Mouse (Mus musculus) Muller cell, postnatal 12 days (primary cell): ENCODE data around the gene Olfr272.

Experiments used
- DNase-seq: peaks from one replicate; pipeline ENCODE4 v3.0.0-alpha.2; 2015; ENCODE audit errors: inconsistent ontology term

Gene Olfr272

DNA sequence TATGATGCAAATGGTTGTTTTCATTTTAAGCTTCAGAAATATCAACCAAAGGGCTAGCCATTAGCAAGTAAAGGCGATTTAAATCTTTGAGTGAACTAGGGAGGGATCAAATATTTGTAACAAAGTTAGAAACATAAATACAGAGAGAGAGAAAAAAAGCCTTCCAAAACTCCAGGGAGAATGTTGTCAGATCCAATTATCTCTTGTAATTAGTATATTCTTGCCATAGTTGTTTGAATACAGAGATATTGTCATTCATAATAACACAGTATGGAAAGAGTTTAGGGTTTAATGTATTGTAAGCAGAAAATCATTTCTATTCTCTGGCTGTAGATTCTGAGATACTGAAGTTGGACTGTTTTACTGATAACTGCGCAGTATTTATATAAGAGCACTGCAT, at the start of gene Olfr272:
Olfr272 (minus strand) TSS at position 101 of the 400 bp plus-strand sequence.
- DNase-seq, result no peak

DNA sequence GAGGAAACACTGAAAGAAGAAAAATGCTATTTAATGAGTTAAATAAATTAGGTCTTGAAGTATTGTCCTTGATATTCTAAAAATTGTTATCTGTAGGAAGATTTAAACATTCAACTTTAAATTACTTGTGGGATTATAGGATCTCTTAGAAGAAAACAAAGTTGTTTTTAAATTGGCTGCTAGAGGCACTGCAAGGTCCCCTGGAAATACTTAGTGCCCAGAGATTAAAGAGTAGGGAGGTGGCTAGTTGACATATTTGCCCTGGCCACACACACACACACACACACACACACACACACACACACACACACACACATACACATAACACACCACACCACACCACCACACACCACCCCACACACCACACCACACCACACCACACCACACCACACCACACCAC, 45.3 kb upstream of the Olfr272 start, which contains the start of gene Olfr270:
Olfr270 (plus strand) TSS at position 301 of the 400 bp plus-strand sequence.
- DNase-seq, result no peak

DNA sequence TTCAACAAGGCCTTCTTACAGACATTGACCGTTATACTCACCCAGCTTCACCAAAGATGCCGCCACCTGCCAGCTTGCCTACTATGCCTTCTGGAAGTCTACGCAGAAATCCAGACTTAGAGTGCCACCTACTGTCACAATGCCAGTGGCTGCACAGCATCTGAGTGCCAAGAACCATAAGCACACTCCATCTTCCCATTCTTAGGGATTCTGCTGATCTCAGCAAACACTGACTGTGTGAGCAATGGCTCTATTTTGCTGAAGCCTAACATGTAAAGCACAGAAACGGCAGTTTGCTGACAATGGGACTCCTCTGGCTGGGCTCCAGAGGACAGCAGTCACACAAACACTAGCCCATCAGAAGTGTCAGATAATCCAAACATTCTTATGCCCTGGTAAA, 39.7 kb upstream of the Olfr272 start:
- peak; percentile 38 for DNase-seq

DNA sequence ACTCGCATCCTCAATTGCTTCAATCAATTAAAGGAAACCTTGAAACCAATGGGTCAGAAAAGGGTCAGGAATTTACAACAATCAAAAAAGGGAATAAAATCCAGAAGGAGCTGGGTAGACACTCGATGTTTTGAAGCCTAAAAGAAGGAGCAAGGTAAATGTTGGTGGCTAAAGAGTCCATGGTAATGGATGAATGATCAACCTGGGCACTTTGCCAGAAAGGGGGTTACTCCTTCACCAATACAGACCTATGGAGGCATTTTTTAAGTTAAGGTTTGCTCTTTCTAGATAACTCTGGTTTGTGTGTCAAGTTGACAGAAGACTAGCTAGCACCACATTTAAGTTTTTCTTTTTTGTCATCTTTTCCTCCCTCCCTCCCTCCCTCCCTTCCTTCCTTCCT, 30.0 kb upstream of the Olfr272 start:
- DNase-seq, result no peak

DNA sequence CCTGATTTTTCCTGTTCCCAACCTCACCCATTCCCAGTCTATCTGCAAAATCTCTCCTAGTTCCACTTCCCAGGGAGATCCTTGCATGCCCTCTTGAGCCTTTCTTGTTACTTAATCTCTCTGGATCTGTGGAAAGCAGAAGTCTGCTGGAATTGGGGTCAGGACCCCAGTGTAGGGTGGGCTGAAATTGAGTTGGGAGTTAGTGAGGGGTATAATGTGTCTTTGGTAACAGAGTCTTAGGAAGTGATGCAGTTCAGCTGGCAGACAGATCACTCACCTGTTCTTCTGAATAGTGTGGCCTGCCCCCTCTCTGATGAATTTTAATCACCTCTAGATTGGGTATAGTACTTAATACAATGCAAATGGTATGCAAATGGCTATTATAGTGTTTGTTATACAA, 27.7 kb upstream of the Olfr272 start:
- DNase-seq, result no peak

DNA sequence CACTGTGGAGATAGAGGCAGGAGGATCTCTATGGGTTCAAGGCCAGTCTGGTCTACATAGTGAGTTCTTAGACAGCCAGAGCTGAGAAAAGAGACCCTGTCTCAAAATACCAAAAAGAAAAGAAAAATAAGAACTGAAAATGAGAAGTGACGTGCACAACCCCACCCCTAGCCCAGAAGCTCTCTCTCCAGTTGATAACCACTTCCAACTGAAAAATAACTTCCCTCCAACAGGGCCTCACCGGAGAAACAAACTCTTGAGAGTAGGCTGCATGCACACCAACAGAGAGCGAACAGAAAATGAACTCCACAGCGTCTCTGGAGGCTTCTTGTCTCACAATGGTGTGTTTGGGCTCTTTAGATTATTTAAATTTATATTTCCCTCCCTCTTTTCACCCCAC, 11.5 kb upstream of the Olfr272 start:
- DNase-seq, result no peak

DNA sequence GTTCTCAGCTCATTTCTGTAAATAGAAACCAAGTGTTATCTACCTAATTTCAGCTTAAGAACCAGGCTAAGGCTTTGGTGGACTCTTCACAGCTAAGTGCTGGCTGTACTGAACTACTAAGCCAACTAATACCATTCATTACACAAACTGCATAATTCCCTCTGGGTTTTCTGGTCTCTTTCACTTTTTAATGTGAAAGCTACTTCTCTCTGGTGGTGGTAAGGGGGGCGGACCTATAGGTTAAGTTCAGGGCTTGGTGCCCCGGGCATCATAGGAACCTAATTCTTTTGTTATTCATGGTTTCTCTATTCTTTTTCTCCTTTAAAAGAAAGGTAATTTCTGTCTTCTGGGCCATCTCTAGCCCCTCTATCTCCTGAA, 1.7 kb downstream of the Olfr272 start:
- no peak for DNase-seq

DNA sequence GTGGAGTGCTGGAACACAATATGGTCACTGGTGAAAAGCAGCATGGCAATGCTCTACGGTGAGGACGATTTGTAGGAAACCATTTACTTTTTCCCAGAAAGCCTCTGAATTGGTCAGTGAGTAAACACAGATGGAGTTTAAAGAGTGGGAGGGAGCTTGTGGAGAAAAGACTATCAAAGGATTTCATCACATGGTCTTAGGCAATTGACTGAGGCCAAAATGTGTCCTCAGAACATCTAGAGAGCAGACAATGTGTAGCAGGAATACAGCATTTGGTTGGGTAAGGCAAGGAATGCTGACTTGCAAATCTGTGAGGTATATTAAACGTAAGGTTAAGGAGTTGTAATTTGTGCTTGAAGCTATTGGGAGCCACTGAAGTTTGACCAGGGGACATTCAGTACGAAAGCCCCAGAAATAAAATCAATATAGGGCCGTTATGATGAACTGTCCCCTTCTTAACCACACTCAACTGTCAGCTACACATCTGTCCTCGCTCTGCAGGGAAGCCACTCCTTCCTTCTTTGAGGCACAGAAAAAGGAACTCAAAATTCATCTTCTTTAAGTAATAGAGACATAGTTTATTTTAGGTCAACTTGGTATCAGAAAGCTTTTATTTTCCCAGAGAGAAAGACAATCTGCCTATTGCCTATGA, 2.2 kb downstream of the Olfr272 start:
- no peak for DNase-seq

DNA sequence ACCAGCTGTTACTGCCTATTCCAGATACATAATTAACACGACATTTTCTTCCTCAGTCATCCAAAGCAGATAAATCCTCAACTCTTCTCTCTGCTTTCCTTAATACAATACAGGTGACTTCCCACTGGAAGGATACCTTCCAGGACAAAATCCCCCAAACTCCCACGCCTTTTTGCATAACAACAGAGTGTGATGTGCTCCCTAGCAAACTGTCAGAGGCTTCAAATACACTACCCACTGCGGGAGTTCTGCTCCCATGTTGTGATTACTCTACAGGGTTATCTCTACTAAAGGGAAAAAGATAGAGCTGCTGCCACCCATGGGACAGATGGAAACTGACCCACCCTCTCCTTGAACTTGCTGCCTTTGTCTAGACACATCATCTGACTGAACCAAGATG, 6.6 kb downstream of the Olfr272 start:
- no peak for DNase-seq

DNA sequence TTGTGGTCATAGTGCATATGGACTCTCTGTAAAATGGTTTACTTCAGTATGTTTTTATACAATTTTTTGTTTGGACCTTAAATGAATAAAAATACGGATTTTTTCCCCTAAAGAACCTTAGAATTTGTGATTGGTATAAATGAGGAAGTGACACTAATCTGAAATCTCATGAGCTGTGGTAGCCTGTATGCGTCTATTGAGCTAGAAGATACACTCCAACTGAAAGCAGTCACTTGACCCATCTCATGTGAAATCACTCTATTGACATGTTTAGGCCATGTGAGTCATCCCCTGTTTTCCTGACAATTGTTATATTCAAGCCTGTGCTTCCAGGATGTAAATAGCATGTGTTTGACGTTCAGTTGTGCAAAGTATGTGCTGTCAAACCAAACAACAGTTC, 9.4 kb downstream of the Olfr272 start:
- DNase-seq, result no peak

DNA sequence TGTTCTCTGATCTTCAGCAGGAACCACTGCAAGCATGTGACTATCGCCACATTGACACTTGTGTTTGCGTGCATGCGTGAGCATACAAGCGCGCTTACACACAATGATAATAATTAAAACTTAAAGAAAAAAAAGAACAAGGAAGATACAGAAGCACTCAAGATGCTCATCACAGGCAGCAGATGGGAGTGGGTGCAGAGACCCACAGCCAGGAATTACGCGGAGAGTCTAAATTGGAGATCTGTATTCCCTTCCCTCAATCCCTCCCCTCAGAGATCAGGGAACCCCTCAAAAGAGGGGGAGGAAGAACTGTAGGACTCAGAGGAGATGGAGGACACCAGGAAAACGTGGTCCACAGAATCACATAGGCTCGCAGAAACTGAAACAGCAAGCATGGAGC, 54.8 kb downstream of the Olfr272 start:
- no peak for DNase-seq
